Mouse (Mus musculus) right cerebral cortex, postnatal 36 days (tissue): ENCODE data around the gene Vps26c.

Source experiments
- DNase-seq, 2 experiments: peaks; one replicate each; pipeline ENCODE4 v3.0.0; 2022; ENCODE audit warnings: low spot score in 2 of 2, mixed read lengths in 1 of 2

The Vps26c gene

GRCm38 (mm10) chr16:94526344-94527151, at the start of gene Vps26c:
Gene Vps26c, minus strand, starts transcription at chr16:94526830.
- DNase-seq: peak; percentile 94 to 96

DNA sequence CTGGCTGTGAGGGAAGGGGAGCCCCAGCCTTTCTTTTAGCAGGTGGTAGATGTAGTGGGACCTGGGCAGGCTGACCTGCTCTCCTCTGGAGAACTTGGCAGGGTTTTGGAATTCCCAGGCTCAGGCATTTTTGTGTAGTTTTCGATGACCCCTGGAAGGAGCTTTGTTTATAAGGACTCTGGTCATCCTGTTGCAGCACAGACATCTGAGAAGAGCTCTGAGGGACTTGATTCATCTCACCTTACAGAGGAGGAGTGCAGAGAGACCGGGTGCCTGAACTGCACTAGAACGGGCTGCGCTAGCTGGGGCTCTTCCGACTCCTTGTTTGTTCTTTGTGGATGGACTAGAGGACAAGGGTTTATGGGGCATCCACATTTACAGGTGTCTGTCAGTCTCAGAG, 49.1 kb upstream of the Vps26c start:
- DNase-seq: no peak

DNA sequence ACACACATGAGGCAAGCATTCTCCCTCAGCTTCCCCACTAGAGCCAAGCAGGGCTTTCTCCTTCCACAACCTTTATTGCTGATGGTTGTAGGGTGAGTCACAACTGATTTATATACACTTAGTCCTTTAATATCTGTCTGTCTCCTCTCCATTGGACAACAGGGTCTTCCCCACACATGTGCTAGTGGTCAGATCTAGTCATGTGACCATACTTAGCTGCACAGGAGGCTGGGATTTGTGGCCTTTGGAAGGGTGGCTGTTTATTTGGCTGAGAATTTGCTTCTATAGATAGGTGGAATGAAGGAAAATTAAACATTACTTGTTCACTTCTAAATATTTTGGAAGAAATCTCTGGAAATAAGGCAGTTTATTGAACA, 48.1 kb upstream of the Vps26c start:
- DNase-seq: no peak

GRCm38 (mm10) chr16:94574025-94574717, 47.5 kb upstream of the Vps26c start:
- DNase-seq: no peak

- DNase-seq: no peak
These were observed 45.8 kb upstream of the Vps26c start for GRCm38 (mm10) chr16:94572422-94572821.

DNA sequence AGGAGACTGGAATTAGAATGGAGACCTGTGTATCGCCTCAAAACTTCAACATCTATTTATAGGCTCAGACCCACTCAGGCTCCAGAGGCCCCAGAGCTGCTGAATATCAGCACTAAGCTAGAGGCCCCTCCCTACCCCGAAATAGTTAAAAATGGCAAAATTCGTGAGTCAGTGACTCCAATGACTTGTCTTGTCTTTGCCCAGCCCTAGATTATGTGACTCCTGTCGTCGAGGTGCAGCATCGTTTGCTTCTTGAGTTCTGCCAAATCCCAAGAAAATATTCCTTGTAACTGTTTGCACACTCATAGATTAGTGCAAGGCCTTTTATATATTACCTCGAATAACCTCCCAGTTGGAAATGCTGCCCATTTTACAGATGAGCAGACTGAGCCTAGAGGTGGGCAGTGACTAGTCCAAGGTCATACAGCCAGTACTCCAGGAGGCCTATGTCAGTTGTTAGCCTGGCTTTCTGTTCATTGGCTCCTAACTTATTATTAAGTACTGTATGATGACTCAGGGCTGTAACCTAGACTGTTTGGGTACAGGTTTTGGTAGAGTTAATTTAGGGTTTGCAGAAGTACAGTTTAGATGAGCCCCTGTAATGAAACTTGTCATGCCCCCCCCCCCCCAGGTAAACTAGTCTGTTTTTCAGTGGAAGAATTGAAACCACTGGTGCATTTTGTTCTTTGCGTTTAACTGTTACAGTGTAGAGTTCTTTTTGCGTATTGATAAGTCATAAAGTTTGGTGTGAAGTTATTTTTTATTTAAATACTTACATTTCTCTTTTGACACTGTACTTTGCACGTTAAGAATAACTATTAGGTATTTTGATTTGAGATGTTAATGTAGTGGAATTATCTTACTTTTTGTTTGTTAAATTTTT, 44.7 kb upstream of the Vps26c start:
- no peak for DNase-seq

DNA sequence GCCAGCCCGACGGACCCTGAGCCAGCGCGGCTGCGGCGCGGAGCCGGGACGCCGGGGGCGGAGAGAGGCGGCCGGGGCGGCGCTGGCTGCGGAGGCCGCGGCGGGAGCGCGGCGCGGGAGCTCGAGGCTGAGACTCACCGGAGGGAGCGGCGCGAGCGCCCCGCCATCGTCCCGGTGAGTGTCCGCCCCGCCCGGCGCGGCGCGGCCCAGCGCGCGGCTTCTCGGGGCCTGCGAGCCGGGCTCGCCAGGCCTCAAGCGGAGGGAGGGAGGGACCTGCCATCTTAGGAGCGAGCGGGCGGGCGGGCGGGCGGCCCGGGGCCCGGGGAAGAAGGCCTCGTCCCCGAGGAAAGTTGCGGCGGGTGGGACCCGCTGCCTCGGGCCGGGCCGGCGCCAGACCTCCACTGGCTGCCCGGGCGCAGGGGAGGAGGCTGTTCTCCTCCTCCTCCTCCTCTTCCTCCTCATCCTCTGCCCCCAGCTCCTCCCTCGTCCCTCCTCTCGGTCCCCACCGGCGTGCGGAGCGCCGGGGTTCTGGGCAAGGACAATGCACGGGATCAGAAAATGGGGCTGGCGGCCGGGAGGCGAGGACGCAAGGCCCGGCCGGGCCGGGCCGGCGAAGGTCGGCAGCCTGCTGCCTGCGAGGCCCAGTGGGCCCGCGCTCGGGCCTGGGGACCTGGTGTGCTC, 43.9 kb upstream of the Vps26c start:
- DNase-seq: peak; percentile 19 to 28

- DNase-seq: peak; percentile 96 to 98
These were observed 42.9 kb upstream of the Vps26c start, which contains the start of gene Dyrk1a for GRCm38 (mm10) chr16:94569229-94570176. Gene Dyrk1a, plus strand, starts transcription at chr16:94570010.

GRCm38 (mm10) chr16:94568335-94569228, 42.0 kb upstream of the Vps26c start:
- peak; percentile 49 to 62 for DNase-seq

GRCm38 (mm10) chr16:94567751-94568150, 41.1 kb upstream of the Vps26c start:
- no peak for DNase-seq

DNA sequence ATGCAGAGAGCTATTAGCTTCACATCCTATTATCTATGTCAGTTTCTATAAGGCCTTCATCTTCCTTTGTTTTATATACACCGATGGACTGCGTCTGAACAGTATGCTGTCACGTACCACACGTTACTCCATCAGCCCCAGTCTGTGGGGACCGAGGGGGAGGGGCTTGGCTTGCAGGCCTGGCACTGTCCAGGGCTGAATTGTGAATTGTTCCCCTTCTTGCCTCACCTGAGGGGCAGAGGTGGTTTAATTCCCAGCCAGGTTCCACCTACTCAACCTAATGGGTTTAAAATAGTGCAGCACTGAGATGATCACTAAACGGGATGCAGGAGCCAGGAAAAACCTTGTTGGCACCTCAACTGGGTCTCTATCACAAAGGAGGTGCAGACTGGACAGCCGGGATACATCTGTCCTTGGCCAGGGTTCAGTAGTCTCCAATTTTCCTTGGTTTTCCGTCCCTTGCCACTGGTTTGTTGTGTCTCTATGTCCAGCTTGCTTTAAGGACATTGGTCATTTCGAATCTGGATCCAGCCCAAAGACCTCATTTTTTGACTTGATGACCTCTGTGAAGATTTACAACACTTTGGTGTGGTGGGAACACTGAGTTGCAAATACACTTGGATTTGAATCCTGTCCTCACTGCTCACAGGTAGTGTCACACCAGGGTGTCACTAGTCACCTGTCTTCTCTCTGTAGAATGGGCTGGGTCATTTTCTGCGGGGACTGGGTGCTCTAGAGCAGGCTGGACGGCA, 40.4 kb upstream of the Vps26c start:
- no peak for DNase-seq

GRCm38 (mm10) chr16:94566124-94566523, 39.5 kb upstream of the Vps26c start:
- DNase-seq: no peak

GRCm38 (mm10) chr16:94560618-94561017, 34.0 kb upstream of the Vps26c start:
- DNase-seq: no peak

GRCm38 (mm10) chr16:94559782-94560181, 33.2 kb upstream of the Vps26c start:
- no peak for DNase-seq

DNA sequence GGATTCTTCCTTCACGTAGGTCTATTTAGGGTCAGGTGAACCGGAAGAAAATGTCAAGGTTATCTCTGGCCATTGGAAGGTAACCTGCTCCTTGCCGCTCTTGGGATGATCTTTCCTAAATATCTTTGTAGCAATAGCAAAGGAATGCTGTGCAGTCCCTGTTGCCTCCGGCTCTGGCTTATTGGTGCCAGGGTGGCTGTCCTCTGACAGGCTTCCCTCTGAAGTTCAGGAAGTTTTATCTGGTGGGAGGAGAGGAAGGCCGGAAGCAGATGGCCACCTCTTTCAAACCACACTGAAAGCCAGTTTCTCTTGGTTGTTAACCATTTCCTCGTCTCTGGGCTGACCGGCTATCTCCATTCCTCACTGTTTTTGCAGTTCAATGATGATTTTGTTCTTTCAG, 32.7 kb upstream of the Vps26c start:
- DNase-seq: no peak

GRCm38 (mm10) chr16:94556228-94556627, 29.6 kb upstream of the Vps26c start:
- no peak for DNase-seq

DNA sequence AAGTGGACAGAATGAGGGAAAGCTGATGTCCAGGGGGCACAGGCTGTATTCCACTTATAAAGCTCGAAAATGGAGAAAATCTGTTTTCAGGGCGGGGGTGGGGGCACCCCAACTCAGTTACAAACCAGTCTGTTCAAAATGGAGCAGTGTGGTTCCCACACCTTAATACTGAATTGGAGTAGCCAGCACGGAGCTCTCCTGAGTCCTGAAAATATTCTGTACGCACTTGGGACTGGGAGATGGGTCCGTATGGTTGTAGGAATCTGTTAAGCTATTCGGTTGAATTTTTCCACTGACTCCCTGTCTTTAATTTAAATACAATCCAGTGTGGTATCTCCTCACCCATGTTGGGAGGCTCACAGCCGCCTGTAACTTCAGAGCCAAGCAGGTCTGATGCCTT, 28.7 kb upstream of the Vps26c start:
- DNase-seq: no peak

GRCm38 (mm10) chr16:94551934-94552333, 25.3 kb upstream of the Vps26c start:
- no peak for DNase-seq

DNA sequence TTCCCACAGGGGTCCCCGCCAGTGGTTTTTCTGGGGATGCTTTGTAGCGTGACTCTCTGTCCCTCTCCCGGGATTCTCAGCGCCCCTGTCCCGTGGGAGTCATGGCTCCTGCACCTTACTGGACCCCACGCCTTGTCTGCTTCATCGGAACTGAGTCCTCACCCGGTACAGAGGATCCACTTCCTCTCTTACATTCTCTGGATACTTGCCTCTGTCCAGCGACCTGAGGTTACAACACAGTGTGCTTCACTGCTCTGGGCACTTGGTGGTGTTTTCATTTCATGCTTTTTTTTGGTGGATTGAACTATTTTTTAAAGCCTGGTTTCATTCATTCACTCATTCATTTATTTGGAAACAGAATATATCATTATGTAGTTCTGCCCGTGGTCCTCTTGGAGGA, 23.2 kb upstream of the Vps26c start:
- DNase-seq: no peak
